Mouse (Mus musculus): Measurements from ENCODE around the gene Cbarp.

The Cbarp gene

GRCm38 (mm10) chr10:80098630-80099029 is 42.0 kb downstream of the Cbarp start:
- no peak for DNase-seq (ENCODE audit: low read depth, low spot score)

- no peak for DNase-seq (ENCODE audit: low read depth, low spot score)
Measured at GRCm38 (mm10) chr10:80097275-80097674, 43.4 kb downstream of the Cbarp start.

- DNase-seq (ENCODE audit: low read depth, low spot score) = no peak
Measured at GRCm38 (mm10) chr10:80095547-80095946, 45.1 kb downstream of the Cbarp start.

- DNase-seq (ENCODE audit: low read depth, low spot score) = no peak
Measured at GRCm38 (mm10) chr10:80094684-80095083, 46.0 kb downstream of the Cbarp start.

GRCm38 (mm10) chr10:80094085-80094484 is 46.5 kb downstream of the Cbarp start:
- DNase-seq (ENCODE audit: low read depth, low spot score) = no peak

GRCm38 (mm10) chr10:80092690-80093089 is 47.9 kb downstream of the Cbarp start:
- DNase-seq (ENCODE audit: low read depth, low spot score) = no peak

- DNase-seq (ENCODE audit: low read depth, low spot score) = no peak
Measured at GRCm38 (mm10) chr10:80091527-80091926, 49.1 kb downstream of the Cbarp start.

- DNase-seq (ENCODE audit: low read depth, low spot score) = no peak
Measured at GRCm38 (mm10) chr10:80089146-80089545, 51.5 kb downstream of the Cbarp start.

GRCm38 (mm10) chr10:80087483-80087882 is 53.2 kb downstream of the Cbarp start:
- DNase-seq (ENCODE audit: low read depth, low spot score) = no peak

- DNase-seq (ENCODE audit: low read depth, low spot score) = no peak
Measured at GRCm38 (mm10) chr10:80086847-80087246, 53.8 kb downstream of the Cbarp start.

GRCm38 (mm10) chr10:80084817-80085487 is 55.7 kb downstream of the Cbarp start:
- DNase-seq (ENCODE audit: low read depth, low spot score) = no peak

- DNase-seq (ENCODE audit: low read depth, low spot score) = no peak
Measured at GRCm38 (mm10) chr10:80081075-80081474, 59.6 kb downstream of the Cbarp start.

Measured in brain, embryonic 18.5 days (tissue).